Mouse (Mus musculus): ENCODE results near the gene Atp11c. TPM values are rescaled to one million over a fixed set of nuclear protein-coding genes. Genes with fewer than 3 reads are reported as not detected.

The Atp11c gene
- polyA plus RNA-seq, 1 experiment = 3.4 TPM

GRCm38 (mm10) chrX:60394292-60394691 lies 198.2 kb downstream of the Atp11c start:
- H3K27me3 ChIP-seq (ENCODE audit: control insufficient read depth, insufficient read depth, low read length) = no peaks in the 10 kb centered on the region
- no peak for TF ChIP-seq CTCF (IDR thresholded peaks at IDR 0.05; ENCODE audit: control insufficient read depth, insufficient read depth, insufficient replicate concordance, low read depth, low read length)
- no peak for TF ChIP-seq POLR2A (IDR thresholded peaks at IDR 0.05; ENCODE audit: control insufficient read depth, low read depth, low read length)

GRCm38 (mm10) chrX:60386852-60387251 lies 205.6 kb downstream of the Atp11c start:
- H3K27ac ChIP-seq (ENCODE audit: control insufficient read depth, insufficient read depth, low read depth, low read length) = no peak overlapping the region
- no peaks in the 10 kb centered on the region for H3K27me3 ChIP-seq (ENCODE audit: control insufficient read depth, insufficient read depth, low read length)
- no peak for TF ChIP-seq POLR2A (IDR thresholded peaks at IDR 0.05; ENCODE audit: control insufficient read depth, low read depth, low read length)
- no peak for TF ChIP-seq CTCF (IDR thresholded peaks at IDR 0.05; ENCODE audit: control insufficient read depth, insufficient read depth, insufficient replicate concordance, low read depth, low read length)
- no peaks in the 10 kb centered on the region for H3K36me3 ChIP-seq (ENCODE audit: control insufficient read depth, insufficient read depth, low read length)
- H3K4me3 ChIP-seq (ENCODE audit: control insufficient read depth, low read depth, low read length) = no peak overlapping the region
- H3K4me1 ChIP-seq (ENCODE audit: control insufficient read depth, insufficient read depth, low read length) = no peaks in the 10 kb centered on the region

More at GRCm38 (mm10) chrX:60394292-60394691, 198.2 kb downstream of the Atp11c start:
- Histone ChIP-seq H3K36me3 (ENCODE audit: control insufficient read depth, insufficient read depth, low read length) (no peaks in the 10 kb centered on the region), H3K27ac (ENCODE audit: control insufficient read depth, insufficient read depth, low read depth, low read length) (no peak overlapping the region), H3K4me1 (ENCODE audit: control insufficient read depth, insufficient read depth, low read length) (no peaks in the 10 kb centered on the region), H3K4me3 (ENCODE audit: control insufficient read depth, low read depth, low read length) (no peak overlapping the region)

- Histone ChIP-seq H3K27ac (ENCODE audit: control insufficient read depth, insufficient read depth, low read depth, low read length) (no peak overlapping the region), H3K4me3 (ENCODE audit: control insufficient read depth, low read depth, low read length) (no peak overlapping the region), H3K27me3 (ENCODE audit: control insufficient read depth, insufficient read depth, low read length) (no peaks in the 10 kb centered on the region), H3K4me1 (ENCODE audit: control insufficient read depth, insufficient read depth, low read length) (no peaks in the 10 kb centered on the region), H3K36me3 (ENCODE audit: control insufficient read depth, insufficient read depth, low read length) (no peaks in the 10 kb centered on the region)
- TF ChIP-seq CTCF (IDR thresholded peaks at IDR 0.05; ENCODE audit: control insufficient read depth, insufficient read depth, insufficient replicate concordance, low read depth, low read length) (no peak), POLR2A (IDR thresholded peaks at IDR 0.05; ENCODE audit: control insufficient read depth, low read depth, low read length) (no peak)
These were observed 210.8 kb downstream of the Atp11c start for GRCm38 (mm10) chrX:60381711-60382110.

DNA sequence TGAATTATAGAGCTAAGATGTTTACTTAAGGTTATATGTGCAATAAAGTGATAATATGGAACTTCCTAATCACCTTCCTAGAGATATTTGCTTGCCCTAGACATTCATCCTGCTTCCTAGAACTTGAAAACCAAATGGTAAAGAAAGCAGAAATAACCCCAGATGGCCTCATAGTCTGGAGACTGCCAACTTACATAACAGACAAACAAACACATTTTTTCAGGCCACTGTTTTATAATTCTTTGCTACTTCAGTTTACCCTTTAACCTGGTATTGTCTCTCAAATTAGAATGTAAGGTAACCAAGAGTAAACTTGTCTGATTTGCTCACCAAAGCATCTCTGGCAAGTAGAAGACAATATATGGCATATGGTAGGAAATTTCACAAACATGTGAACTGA lies 212.1 kb downstream of the Atp11c start:
- Histone ChIP-seq H3K4me3 (ENCODE audit: control insufficient read depth, low read depth, low read length) (no peak overlapping the region), H3K27ac (ENCODE audit: control insufficient read depth, insufficient read depth, low read depth, low read length) (no peak overlapping the region), H3K36me3 (ENCODE audit: control insufficient read depth, insufficient read depth, low read length) (no peaks in the 10 kb centered on the region), H3K4me1 (ENCODE audit: control insufficient read depth, insufficient read depth, low read length) (no peaks in the 10 kb centered on the region), H3K27me3 (ENCODE audit: control insufficient read depth, insufficient read depth, low read length) (no peaks in the 10 kb centered on the region)
- TF ChIP-seq POLR2A (IDR thresholded peaks at IDR 0.05; ENCODE audit: control insufficient read depth, low read depth, low read length) (no peak), CTCF (IDR thresholded peaks at IDR 0.05; ENCODE audit: control insufficient read depth, insufficient read depth, insufficient replicate concordance, low read depth, low read length) (no peak)

DNA sequence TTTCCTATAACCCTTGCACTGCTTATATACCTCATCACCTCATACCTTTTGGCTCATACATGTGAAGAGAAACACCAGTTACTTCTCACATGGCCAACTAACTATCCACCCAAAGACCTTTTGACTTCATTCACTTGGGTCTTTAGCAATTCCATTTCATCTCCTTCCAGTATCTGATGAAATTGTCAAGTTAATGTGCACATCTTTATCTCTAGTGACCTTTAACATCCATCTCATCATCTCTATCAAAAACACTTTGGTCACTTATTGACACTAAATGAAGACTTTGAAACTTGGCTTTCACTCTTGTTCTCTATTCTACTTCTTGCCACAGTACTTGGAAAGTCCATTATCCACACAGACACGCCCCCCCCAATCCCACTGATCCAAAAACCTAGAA lies 243.8 kb downstream of the Atp11c start:
- no peaks in the 10 kb centered on the region for H3K36me3 ChIP-seq (ENCODE audit: control insufficient read depth, insufficient read depth, low read length)
- no peaks in the 10 kb centered on the region for H3K27me3 ChIP-seq (ENCODE audit: control insufficient read depth, insufficient read depth, low read length)
- H3K27ac ChIP-seq (ENCODE audit: control insufficient read depth, insufficient read depth, low read depth, low read length) = no peak overlapping the region
- no peak overlapping the region for H3K4me3 ChIP-seq (ENCODE audit: control insufficient read depth, low read depth, low read length)
- no peak for TF ChIP-seq CTCF (IDR thresholded peaks at IDR 0.05; ENCODE audit: control insufficient read depth, insufficient read depth, insufficient replicate concordance, low read depth, low read length)
- TF ChIP-seq POLR2A (IDR thresholded peaks at IDR 0.05; ENCODE audit: control insufficient read depth, low read depth, low read length) = no peak
- no peaks in the 10 kb centered on the region for H3K4me1 ChIP-seq (ENCODE audit: control insufficient read depth, insufficient read depth, low read length)

GRCm38 (mm10) chrX:60345447-60345846 lies 247.1 kb downstream of the Atp11c start:
- no peak overlapping the region for H3K4me3 ChIP-seq (ENCODE audit: control insufficient read depth, low read depth, low read length)
- H3K4me1 ChIP-seq (ENCODE audit: control insufficient read depth, insufficient read depth, low read length) = no peaks in the 10 kb centered on the region
- H3K27me3 ChIP-seq (ENCODE audit: control insufficient read depth, insufficient read depth, low read length) = no peaks in the 10 kb centered on the region
- H3K27ac ChIP-seq (ENCODE audit: control insufficient read depth, insufficient read depth, low read depth, low read length) = no peak overlapping the region
- no peaks in the 10 kb centered on the region for H3K36me3 ChIP-seq (ENCODE audit: control insufficient read depth, insufficient read depth, low read length)
- no peak for TF ChIP-seq POLR2A (IDR thresholded peaks at IDR 0.05; ENCODE audit: control insufficient read depth, low read depth, low read length)
- no peak for TF ChIP-seq CTCF (IDR thresholded peaks at IDR 0.05; ENCODE audit: control insufficient read depth, insufficient read depth, insufficient replicate concordance, low read depth, low read length)

DNA sequence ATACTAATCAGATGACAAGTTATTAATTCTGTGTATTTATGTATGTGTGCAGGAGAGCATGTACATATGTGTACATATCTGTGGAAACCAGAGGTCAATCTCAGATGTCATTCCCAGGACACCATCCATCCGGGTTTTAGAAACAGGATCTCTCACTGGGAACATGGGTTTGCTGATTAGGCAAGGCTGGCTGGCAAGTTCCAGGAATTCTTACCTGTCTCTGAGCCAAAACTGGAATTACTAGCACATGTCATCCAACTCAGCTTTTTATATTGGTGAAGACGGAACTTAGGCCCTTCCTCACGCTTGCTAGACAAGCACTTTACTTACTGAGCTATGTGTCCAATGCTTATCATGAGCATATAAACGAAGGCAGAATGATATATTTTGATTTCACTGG lies 247.5 kb downstream of the Atp11c start:
- no peak for TF ChIP-seq CTCF (IDR thresholded peaks at IDR 0.05; ENCODE audit: control insufficient read depth, insufficient read depth, insufficient replicate concordance, low read depth, low read length)
- no peak for TF ChIP-seq POLR2A (IDR thresholded peaks at IDR 0.05; ENCODE audit: control insufficient read depth, low read depth, low read length)
- H3K27ac ChIP-seq (ENCODE audit: control insufficient read depth, insufficient read depth, low read depth, low read length) = no peak overlapping the region
- no peaks in the 10 kb centered on the region for H3K36me3 ChIP-seq (ENCODE audit: control insufficient read depth, insufficient read depth, low read length)

DNA sequence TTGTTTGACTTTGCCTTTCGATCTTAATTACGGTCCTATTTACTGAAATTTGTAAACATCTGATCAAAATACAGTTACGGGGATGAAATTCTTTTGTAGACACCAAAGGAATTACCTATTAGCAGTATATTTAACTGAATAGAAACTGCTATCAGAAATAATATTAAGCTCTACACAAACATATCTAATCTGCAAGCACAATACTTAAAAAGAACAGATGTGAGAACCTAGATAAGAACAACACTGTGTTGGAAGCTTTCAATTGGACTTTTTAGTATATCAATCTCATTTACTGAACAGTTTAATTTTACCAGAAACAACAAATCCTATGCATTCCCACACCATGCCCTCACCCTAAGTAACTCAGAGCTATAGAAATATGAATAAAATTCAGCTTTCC lies 262.8 kb downstream of the Atp11c start:
- Histone ChIP-seq H3K36me3 (ENCODE audit: control insufficient read depth, insufficient read depth, low read length) (no peaks in the 10 kb centered on the region), H3K27me3 (ENCODE audit: control insufficient read depth, insufficient read depth, low read length) (no peaks in the 10 kb centered on the region), H3K4me3 (ENCODE audit: control insufficient read depth, low read depth, low read length) (no peak overlapping the region), H3K27ac (ENCODE audit: control insufficient read depth, insufficient read depth, low read depth, low read length) (no peak overlapping the region), H3K4me1 (ENCODE audit: control insufficient read depth, insufficient read depth, low read length) (no peaks in the 10 kb centered on the region)
- TF ChIP-seq CTCF (IDR thresholded peaks at IDR 0.05; ENCODE audit: control insufficient read depth, insufficient read depth, insufficient replicate concordance, low read depth, low read length) = no peak
- no peak for TF ChIP-seq POLR2A (IDR thresholded peaks at IDR 0.05; ENCODE audit: control insufficient read depth, low read depth, low read length)

More for the DNA sequence above, 247.5 kb downstream of the Atp11c start:
- Histone ChIP-seq H3K4me1 (ENCODE audit: control insufficient read depth, insufficient read depth, low read length) (no peaks in the 10 kb centered on the region), H3K27me3 (ENCODE audit: control insufficient read depth, insufficient read depth, low read length) (no peaks in the 10 kb centered on the region), H3K4me3 (ENCODE audit: control insufficient read depth, low read depth, low read length) (no peak overlapping the region)
